Mouse (Mus musculus) lung, postnatal 0 days (tissue): ENCODE measurements around the gene Rb1.

ENCODE experiments used
- CTCF ChIP-seq: IDR thresholded peaks from 2 replicates; pipeline ENCODE4 v1.5.1; 2016; ENCODE audit warnings: antibody characterized with exemption, mild to moderate bottlenecking
- EP300 ChIP-seq: IDR thresholded peaks from 2 replicates; pipeline ENCODE4 v1.6.1; 2016; ENCODE audit warnings: antibody characterized with exemption, mild to moderate bottlenecking, control low read depth

- TF ChIP-seq CTCF (no peak), EP300 (no peak)
Observed at GRCm38 (mm10) chr14:73354700-73355099, 29.1 kb upstream of the Rb1 start.
